Mouse (Mus musculus) left cerebral cortex, postnatal 25 days (tissue): ENCODE results near the gene Msx3. TPM values are rescaled to one million over a fixed set of nuclear protein-coding genes. Genes with fewer than 3 reads are reported as not detected.
A peak's percentile ranks its signal among the peaks of the same experiment; 100 is the strongest.

Experiments
- DNase-seq, 2 experiments: peaks; one replicate each; pipeline ENCODE4 v3.0.0; 2022; ENCODE audit warnings: low spot score in 2 of 2, mixed read lengths in 1 of 2
- intact Hi-C: fragments of 180-260 bp; cut with DNase I; formaldehyde crosslinking; loops from one replicate; pipeline ENCODE4 v1.15.1; 2025
- total RNA-seq, 2 experiments: library from RNA; stranded (reverse); gene quantifications; 2 replicates each; pipeline ENCODE4 v1.2.3; 2021

Msx3 gene
- total RNA-seq, 2 experiments from 2014 or later, result 0.23 TPM; not detected in 1

DNA sequence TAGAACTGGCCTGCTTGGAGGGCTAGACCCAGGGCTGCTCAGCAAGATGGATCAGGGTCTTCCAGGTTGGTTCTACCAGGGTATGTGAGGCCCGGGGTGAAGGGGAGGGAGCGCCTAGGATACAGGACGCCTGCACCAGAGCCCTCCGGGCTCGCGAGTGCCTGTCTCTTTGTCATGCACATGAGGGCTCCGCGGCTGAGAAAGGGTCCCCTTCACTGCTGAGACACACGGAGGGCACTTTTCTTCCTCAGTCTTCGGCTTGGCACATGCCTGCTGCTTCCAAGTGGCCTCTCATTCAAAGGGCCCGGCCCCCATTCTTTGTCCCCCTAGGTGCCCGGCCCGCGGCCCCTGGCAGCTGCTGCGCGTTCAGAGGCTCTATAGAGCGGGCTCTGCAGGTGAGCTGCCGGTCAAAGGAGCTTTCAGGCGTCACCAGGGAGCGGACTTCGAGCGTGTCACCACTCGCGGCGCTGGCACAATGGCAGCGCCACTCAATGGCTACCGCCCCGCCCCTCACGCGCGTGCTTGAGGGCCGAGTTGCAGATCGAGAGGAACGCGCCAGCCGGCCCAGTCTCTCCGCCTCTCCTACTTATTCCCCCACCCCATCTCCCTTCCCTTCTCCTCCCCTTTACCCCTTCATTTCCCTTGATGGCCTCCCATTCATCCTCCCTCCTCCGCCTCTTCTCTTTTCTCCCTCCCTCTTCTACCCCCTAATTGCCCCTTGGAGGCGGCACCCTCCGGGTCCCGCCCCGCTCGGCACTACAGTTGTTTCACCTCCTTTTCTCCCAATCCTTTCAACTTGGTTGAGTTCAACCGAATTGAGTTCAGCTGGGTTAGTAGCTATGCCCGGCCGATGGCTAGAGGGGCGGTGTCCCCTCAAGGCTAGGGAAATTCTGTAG, 12.3 kb upstream of the Msx3 start:
- intact Hi-C loops, result loop anchor here (2.0 to 5.0 kb wide), 2 partner anchors 412 to 444 kb away; no protein-coding TSS in a partner anchor
- no peak for DNase-seq

DNA sequence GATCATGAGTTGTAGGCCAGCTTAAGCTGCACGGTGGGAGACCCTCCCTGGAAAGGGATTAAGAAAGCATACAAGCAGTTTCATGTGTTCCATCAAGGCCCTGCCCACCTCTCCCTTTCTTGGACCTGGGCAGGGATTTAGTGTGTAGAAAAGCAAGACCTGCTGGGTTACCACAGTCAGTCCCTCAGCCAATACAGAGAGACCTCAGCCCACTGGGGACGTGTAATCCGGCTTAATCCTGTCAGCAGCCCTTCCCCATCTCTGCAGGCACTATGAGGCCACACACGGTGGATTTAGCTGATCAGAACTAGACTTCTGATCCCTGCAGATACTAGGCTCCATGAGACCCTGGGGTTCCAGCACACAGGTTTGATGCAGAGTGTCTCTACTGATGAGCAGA, 10.7 kb upstream of the Msx3 start:
- intact Hi-C loops, result no loop called here

DNA sequence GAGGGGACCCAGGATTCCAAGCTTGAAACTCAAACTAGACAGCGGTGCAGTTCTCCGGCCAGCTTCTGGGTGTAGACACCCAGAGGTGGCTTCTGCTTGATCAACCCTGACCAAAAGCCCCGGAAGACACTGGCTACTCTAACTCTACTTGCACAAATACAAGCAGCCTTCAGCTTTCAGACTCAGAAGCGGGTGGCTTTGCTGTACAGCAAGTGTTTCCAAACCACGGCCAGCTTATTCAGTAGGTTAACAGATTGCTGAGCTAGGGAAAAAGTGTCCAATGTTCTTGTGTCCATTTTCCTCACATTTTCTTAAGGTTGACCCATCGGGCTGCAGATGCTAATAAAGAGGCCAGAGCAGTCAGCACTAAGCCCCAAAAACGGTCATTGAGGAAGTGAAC, 9.6 kb upstream of the Msx3 start:
- intact Hi-C loops, result no loop called here
- no peak for DNase-seq

More for the DNA sequence above, 10.7 kb upstream of the Msx3 start:
- DNase-seq, result no peak

- intact Hi-C loops, result no loop called here
- no peak for DNase-seq
These were observed 8.8 kb upstream of the Msx3 start for GRCm38 (mm10) chr7:140057413-140058407.

- intact Hi-C loops, result no loop called here
- peak in 1 of 2 experiments; percentile 53 for DNase-seq
These were observed 5.2 kb upstream of the Msx3 start for GRCm38 (mm10) chr7:140054124-140054523.

DNA sequence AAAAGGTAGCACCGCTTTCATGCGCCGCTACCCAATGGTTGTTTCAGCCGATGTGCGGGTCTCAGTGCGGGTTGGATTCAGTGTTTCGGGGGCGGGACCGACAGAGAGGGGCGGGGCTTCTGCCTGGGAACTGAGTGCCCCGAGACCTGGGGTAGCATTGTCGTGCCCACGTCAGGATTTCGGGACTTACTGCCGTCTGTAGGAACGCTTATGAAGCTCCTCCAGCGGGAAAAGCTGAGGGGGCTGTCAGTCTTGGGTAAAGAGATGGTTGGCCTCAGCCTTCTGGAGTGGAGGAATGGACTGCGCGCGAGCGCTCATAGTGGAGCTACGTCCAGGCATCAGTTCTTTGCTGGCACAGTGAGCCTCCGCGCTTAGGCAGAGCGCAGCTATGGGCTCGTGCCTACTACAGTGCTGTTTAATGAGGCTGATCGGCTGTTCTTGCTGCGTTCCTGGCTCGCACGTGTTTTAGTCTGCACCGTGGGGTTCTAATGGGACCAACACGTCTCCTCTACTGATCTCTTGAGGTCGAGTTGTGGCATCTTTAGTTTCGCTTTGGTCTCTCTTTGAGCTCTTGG, 313 bp upstream of the Msx3 start:
- intact Hi-C loops, result no loop called here
- DNase-seq, result peak; percentile 20 to 25

- peak in 1 of 2 experiments; percentile 23 for DNase-seq
- intact Hi-C loops, result no loop called here
These were observed 1.0 kb downstream of the Msx3 start for GRCm38 (mm10) chr7:140047811-140048311.

DNA sequence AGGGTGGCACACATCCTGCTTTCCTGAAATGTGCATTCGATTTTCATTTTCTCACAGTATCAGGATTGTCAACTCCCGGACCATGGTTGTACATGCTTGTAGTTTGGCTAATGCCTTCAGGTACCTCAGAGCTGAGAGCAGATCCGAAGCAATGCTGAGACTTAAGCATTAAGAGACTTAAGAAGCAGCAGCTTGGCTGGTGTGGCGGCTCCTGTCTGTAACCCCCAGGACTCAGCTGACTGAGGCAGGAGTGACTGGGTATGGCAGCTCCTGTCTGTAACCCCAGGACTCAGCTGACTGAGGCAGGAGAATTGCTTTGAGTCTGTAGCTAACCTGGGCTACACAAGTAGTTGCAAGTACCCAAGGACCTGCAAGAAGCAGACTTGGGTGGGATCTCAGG, 3.3 kb downstream of the Msx3 start:
- intact Hi-C loops, result no loop called here
- no peak for DNase-seq

DNA sequence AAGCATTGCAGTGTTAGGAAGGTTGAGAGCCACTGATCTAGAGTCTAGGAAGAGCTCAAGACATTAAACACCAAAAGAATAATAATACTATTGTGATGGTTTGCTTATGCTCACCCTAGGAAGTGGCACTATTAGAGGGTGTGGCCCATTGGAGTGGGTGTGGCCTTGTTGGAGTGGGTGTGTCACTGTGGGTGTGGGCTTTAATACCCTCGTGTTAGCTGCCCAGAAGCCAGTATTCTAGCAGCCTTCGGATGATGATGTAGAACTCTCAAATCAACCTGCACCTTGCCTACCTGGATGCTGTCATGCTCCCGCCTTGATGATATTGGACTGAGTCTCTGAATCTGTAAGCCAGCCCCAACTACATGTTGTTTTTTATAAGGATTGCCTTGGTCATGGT, 6.2 kb downstream of the Msx3 start:
- DNase-seq, result no peak
- intact Hi-C loops, result no loop called here

DNA sequence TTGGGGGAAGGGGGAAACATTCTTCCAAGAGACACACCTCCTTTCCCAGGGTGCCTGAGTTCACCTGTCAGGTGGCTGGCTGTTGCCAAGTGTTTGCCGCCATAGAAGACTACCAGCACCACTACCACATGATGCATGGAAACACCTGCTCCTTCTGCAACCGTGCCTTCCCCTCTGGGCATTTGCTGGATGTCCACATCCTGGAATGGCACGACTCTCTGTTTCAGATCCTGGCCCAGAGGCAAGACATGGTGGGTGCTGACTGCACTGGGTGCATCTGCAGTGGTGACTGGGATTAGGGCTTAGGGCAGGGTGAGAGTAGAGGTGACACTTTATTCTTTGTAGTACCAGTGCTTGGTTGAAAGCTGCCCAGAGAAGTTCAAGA, 11.7 kb downstream of the Msx3 start:
- DNase-seq, result no peak
- intact Hi-C loops, result no loop called here

- intact Hi-C loops, result no loop called here
- peak; percentile 94 to 96 for DNase-seq
These were observed 12.4 kb downstream of the Msx3 start, which contains the start of the genes Zfp511 and Tubgcp2 for GRCm38 (mm10) chr7:140036281-140037170. TSS of gene Zfp511 (plus strand) at chr7:140036391. TSS of gene Tubgcp2 (minus strand) at chr7:140036669.

DNA sequence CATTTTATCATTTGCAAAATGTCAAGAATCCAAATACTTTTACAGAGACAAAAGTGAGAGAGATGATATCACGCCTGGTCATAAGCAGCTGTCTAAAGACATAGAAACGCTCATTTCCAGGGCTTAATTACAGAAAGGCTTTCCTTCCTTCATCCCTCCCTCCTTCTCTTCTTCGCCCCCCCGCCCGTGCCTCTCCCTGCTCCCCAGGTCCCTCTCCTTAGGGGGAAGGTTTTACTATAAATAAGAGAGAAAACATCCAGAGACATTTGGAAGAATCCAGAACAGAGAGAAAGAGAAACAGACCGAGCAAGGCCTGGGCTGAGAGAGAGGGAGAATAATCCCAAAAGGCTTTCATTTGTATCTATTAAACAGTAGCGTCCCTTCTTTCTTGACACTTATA, 13.4 kb downstream of the Msx3 start:
- DNase-seq, result no peak
- intact Hi-C loops, result no loop called here

GRCm38 (mm10) chr7:140033386-140033785, 15.5 kb downstream of the Msx3 start:
- DNase-seq, result no peak
- intact Hi-C loops, result no loop called here

DNA sequence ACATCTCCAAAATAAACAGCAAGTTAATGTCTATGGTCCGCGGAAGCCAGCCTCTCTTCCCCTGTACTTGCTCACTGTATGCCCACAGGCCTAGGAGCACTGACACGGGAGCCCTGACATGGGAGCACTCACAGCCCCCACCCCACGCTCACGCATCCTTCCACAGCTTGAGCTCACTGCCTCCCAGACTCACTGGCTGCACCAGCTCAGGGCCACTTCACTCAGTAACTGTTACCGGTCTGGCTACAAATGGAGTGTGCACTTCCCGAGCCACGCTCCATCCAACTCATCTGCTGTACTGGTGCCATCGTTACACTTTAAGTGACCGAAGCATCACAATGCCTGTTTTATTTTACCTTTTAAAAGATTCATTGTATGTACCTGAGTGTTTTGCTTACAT, 16.5 kb downstream of the Msx3 start:
- DNase-seq, result no peak
- intact Hi-C loops, result no loop called here

DNA sequence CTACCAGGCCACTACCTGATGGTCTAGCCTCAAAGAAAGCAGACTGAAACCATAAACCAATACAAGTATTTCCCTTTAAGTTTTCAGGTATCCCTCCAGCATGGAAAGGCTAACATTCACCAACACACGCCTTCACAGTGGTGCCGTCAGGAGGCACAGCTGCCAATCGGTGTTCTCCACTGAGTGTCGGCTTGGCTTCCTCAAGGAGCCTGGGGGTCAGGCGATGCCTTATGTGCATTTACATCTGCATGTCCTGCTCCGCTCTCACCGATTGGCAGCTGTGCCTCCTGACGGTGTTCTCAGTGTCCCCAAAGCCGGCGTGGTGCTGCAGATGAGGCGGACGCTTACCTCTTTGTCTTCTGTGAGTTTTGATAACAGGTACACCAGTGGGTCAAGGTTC, 17.1 kb downstream of the Msx3 start:
- intact Hi-C loops, result no loop called here
- no peak for DNase-seq

DNA sequence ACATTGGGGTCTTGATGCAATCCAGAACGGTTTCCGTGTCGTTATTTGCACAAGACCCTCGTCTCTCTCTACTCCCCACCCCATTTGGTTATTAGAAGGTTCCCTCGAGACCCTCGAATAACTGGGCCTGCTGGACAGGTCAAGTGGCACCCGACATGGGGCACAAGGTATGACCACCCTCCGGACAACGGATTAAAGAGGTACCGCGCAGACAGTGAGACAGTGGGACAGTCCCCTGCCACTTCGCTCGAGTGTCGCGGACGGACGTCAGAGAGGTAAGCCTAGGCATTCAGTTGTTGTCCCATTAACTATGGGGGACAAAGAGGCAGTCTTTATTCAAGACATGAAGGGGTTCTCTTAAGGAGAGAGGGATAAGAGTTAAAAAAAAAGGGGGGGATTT, 37.6 kb downstream of the Msx3 start:
- no peak for DNase-seq
- intact Hi-C loops, result no loop called here

- intact Hi-C loops, result no loop called here
- no peak for DNase-seq
These were observed 41.1 kb downstream of the Msx3 start for GRCm38 (mm10) chr7:140007781-140008180.

GRCm38 (mm10) chr7:140006861-140007611, 41.9 kb downstream of the Msx3 start:
- intact Hi-C loops, result no loop called here

More at GRCm38 (mm10) chr7:140006861-140007611, 41.9 kb downstream of the Msx3 start:
- no peak for DNase-seq
